Mouse (Mus musculus) gastrocnemius, postnatal 25 days (tissue): ENCODE measurements at regions not wholly inside any gene's neighbourhood (a gene's known extent, or its start where the extent isn't known, plus 50 kb on each side); places are given as distances from the start of the nearest gene placed in this dataset.

Experiments used
- DNase-seq: peaks from one replicate; pipeline ENCODE4 v3.0.0; 2022

DNA sequence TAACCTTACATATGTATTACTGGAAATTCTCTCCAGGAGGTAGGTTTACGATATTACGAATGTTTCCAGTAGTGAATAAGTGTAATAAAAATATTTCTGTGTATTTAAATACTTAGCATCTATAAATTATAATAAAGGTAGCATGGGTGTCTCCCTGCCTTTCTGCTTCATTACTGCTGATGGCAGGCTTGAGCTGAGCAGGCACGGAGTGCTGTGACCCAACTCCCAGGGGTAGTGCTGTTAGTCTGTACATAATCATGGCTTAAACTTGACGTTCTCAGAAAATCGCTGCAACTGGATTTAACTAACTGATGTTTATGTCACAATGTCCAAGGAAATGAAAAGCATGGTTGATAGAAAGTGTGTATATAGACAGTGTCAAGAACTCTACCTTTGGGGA, 727.8 kb upstream of the Frg1 start:
- DNase-seq = no peak

DNA sequence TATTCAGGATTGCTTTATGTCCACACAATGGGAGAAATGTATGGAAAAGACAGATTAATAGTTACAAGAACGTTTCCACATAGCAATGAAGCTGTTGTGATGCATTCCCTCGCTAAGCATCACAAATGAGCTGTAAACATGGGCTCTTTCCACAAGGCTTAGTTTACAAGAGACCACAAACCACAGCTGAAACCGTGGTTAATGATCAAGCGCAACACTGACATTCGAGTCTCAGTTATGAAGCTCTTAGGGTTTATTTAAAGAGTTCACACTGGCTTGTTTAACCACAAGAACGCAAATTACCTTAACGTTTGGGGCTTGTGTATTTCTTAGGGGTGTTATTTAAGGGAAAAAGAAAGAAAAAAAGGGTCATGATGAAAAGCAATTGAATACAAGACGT, 727.3 kb upstream of the Frg1 start:
- no peak for DNase-seq

DNA sequence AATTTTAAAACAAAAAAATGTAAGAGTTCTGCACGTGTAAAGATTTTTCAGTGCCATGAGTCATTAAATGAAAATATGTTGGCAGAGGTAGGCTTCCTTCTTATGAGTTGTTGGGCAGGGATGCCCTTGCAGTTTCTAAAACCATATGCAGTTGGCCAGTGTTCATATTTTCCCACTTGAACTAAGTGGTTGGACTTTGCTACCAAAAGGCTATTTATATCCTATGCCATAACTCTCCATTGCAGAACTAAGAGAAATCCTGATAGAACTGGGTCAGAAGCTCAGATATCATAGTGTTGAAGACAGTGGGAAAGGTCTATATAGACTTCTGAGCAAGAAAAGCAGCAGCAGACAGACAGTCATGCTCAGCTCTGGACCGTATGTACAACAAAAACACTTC, 690.7 kb upstream of the Frg1 start:
- DNase-seq = no peak

GRCm38 (mm10) chr8:42069314-42069713, 652.4 kb upstream of the Frg1 start:
- DNase-seq = no peak

GRCm38 (mm10) chr8:42043526-42043925, 626.7 kb upstream of the Frg1 start:
- DNase-seq = no peak

DNA sequence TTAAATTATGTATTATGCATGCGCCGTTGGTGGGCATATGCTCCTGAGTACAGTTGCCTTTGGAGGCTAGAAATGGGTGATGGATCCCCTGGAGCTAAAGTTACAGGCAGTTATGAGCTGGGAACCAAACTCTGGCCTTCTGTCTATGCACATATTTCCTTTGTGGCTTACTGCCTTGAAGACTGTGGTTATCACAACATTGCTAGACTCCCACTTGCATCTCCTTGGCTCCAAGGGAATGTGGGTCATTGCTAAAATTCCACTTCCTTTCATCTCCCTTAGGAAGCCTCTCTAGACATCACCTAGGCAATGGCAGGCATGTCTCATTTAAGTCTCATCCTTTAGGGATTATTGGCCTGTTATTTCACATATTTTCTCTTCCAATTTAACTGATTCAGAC, 622.4 kb upstream of the Frg1 start:
- no peak for DNase-seq

DNA sequence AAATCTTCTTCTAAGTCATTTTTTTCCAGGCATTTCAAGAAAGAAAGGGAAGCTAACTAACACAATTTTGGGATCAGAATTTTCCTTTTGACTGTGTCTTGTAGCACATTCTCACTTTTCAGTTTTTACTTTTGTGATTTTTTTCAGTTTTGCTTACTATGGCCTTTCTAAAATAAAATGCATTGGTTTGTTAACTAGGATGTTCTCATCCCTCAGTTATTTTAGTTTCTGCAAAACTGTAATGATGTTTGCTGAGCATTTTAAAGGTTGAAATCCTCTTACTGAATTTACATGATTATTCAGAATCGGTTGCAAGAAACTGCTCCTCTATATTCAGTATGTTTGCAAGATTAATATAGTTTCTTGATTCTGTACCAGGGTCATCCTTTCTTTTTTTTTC, 610.1 kb upstream of the Frg1 start:
- DNase-seq = no peak

GRCm38 (mm10) chr8:42017786-42018185, 600.9 kb upstream of the Frg1 start:
- no peak for DNase-seq

DNA sequence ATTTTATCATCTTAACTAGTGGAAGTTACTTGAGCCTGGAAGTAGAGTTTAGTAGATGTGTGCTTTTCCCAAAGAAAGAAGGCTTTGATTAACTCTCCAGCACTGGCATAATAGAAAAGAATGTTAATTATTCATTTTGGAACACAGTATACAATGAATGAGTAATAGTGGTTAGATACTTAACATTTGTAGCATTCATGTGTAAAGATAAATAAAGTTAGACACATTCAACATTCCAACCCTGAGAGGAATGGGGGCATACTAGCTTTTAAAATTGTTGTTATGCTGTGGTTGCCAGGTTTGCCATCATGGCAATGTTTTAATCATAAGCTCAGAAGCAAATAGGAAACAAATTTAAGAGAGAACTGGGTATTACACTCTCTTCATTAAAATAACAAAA, 586.3 kb upstream of the Frg1 start:
- no peak for DNase-seq

GRCm38 (mm10) chr8:41989040-41989501, 572.2 kb upstream of the Frg1 start:
- DNase-seq = no peak

DNA sequence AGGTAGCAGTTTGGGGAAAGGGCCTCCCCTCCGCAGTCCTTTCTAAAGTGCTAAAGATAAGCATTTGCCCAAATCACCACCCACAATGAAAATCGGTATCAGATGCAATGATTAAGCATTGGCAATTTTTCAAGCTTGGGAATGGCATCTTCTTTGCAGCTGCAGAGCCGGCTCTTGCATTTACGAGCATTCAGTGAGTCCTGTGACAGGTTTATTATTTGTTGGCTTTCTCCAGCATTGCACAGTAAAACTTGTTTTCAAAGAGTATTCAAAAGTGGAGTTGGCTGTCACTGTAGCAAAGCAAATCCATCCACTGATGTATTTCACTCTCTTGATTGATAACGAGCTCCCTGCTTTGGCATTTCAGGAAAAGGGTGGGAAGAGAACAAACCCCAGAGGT, 571.3 kb upstream of the Frg1 start:
- no peak for DNase-seq

- DNase-seq = no peak
Measured at GRCm38 (mm10) chr8:41987417-41987816, 570.5 kb upstream of the Frg1 start.

- DNase-seq = no peak
Measured at GRCm38 (mm10) chr8:41972416-41972815, 555.5 kb upstream of the Frg1 start.

- DNase-seq = no peak
Measured at GRCm38 (mm10) chr8:41970536-41970935, 553.7 kb upstream of the Frg1 start.

DNA sequence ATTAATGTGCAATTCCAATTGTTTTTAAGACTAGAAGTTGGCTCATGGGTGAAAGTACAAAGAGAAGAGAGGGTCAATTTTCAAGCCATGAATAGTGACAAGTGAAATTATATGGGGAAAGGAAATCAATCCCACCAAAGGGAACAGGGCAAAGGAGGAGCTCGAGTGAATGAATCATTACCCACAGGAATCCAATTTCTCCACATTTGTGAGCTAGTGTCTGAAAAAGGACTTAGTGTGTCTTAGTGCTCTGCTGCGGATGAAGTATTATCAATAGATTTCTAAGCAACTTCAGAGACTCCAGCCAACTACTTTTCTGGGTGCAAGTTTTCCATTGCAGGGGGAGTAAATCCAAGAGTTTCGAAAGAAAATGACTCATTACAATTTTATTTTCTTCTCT, 552.5 kb upstream of the Frg1 start:
- DNase-seq = no peak

- DNase-seq = no peak
Measured at GRCm38 (mm10) chr8:41964088-41964487, 547.2 kb upstream of the Frg1 start.

GRCm38 (mm10) chr8:41956878-41957277, 540.0 kb upstream of the Frg1 start:
- DNase-seq = no peak

GRCm38 (mm10) chr8:41950736-41951135, 533.9 kb upstream of the Frg1 start:
- DNase-seq = no peak

DNA sequence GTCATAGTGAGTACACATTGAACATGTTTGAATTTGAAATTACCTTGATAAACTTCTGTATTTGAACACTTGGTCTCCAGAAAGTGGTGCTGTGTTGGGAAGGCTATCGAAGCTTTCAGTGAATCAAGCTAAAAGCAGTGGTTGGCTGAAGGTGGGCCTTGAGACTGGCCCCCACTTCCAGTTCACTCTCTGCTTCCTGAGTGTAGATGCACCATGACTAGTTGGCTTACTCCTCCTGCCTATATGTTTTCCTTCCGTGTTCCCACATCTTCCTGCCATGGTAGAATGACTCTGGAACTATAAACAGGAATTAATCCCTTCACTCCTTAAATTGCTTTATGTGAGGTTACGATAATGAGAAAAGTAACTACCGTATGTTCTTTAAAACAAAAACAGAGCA, 522.4 kb upstream of the Frg1 start:
- no peak for DNase-seq

GRCm38 (mm10) chr8:41921106-41921505, 504.2 kb upstream of the Frg1 start:
- DNase-seq = no peak

DNA sequence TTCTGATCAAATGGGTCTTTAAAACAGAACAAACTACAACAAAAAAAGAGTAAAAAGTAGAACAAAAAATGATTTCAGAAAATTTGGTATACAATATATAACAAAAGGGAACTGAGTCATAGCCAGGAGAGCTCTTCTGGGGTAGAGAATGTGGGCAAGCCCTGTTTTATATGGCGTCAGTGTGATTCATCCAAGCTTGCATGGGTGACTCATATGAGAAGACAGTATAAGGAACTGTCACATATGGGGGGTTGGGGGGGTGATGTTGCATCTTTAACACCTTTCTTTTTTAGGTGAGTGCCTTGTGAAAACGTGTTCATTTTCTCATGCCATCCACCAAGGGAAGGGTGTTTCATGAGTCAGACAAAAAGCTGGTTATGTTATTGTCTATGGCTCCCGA, 503.7 kb upstream of the Frg1 start:
- DNase-seq = no peak

GRCm38 (mm10) chr8:41878029-41878748, 461.3 kb upstream of the Frg1 start:
- no peak for DNase-seq

DNA sequence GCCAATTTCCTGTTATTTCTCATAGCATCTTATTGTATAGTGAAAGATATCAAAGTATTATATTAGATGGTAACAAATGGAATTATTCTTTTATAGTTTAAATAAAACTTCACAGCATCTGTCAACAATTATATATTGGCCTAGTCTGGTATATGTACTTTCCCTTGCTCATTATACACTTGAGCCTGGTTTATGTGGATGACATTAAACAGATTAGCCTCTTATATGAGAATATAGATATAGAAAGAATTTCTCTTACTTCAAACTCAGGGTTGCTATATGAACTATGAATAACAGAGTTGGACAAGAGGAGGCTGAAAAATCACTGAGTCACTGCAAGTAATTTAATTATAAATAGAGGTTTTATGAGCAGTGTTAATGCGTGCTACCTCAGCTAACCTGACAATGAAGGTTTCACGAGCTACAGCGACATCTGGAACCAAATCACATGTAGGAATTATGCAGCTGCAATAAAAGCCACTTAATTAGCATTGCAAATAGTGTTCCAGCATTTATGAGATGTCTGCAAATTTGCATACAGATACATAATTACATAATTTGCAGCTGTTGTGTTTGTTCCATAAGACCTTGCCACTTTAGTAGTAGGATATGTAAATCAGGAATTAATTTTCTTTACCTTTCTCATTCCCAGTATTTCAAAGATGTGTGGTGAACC, 452.9 kb upstream of the Frg1 start:
- no peak for DNase-seq

- no peak for DNase-seq
Measured at GRCm38 (mm10) chr8:41860918-41861317, 444.0 kb upstream of the Frg1 start.
